Mouse (Mus musculus) brain, embryonic 14.5 days (tissue): ENCODE measurements around the gene Mob3b.

ENCODE experiments used
- CTCF ChIP-seq: fragments of 200-500 bp; IDR thresholded peaks from 2 replicates; pipeline ENCODE4 v1.5.1; 2012; ENCODE audit warnings: inconsistent platforms, mild to moderate bottlenecking, moderate library complexity, borderline replicate concordance; ENCODE audit not compliant: insufficient read depth, insufficient read length; ENCODE audit errors: extremely low read depth
- POLR2A ChIP-seq: fragments of 200-500 bp; IDR thresholded peaks from 2 replicates; pipeline ENCODE4 v1.6.1; 2012; ENCODE audit warnings: mild to moderate bottlenecking, inconsistent platforms, borderline replicate concordance; ENCODE audit not compliant: poor library complexity, insufficient read depth, insufficient read length, severe bottlenecking; ENCODE audit errors: extremely low read depth

GRCm38 (mm10) chr4:35115933-35116332 is 41.4 kb downstream of the Mob3b start:
- TF ChIP-seq CTCF: no peak
- no peak for TF ChIP-seq POLR2A
